Mouse (Mus musculus): ENCODE measurements around the gene Apoh.

The Apoh gene

DNA sequence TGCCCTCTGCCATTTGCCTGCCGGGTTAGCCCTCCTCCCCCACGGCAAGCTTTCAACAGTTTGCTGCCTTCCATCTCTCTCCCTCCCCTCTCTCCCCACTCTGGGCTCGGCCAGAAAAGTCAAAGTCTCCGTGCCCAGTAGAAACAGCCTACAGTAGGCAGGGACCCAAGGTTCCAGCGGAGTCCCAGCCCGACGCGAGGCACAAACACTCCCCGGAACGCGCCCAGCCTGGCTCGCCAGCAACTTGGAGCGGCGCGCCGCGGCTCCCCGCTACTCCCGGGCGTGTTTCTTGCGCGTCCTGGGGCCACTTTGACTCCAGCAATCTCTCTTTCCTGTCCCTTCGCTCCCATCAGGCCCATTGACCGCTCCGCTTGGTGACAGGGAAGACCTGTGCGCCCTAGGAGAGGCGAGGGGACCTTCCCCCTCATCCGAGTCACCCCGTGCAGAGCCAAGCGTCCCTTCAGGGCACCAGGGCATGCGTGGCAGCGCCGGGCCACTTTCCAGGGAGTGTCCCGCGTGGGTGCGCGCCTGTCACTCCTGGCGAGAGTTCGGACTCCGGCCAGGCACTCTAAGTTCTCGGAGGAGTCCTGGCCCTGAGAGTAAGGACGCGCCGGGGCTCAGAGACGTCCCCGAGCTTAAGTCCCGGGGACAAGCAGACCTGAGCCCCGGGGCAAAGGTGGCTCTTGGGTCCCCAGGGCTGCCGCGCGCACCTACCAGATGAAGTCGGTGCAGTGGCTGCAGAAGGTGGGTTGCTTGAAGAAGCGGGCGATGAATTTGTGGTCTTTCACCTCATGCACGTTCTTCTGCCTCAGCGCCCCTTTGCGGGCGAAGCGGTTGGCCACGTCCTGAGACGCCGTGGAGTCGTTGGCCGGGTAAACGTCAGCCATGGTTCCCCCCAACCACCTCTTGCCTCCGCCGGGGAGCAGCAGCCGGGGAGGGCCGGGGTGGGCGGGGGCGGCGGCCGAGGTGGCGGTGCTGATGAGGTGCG lies at the start of gene Apoh:
Gene Apoh (plus strand): TSS at position 574 of the 988 bp plus-strand sequence.
- DNase-seq = peak; percentile 52 to 69

GRCm38 (mm10) chr11:108293843-108294242 lies 49.3 kb upstream of the Apoh start:
- DNase-seq = no peak

- no peak for DNase-seq
Observed at GRCm38 (mm10) chr11:108294305-108294813, 48.8 kb upstream of the Apoh start.

- no peak for DNase-seq
Observed at GRCm38 (mm10) chr11:108295373-108295772, 47.8 kb upstream of the Apoh start.

DNA sequence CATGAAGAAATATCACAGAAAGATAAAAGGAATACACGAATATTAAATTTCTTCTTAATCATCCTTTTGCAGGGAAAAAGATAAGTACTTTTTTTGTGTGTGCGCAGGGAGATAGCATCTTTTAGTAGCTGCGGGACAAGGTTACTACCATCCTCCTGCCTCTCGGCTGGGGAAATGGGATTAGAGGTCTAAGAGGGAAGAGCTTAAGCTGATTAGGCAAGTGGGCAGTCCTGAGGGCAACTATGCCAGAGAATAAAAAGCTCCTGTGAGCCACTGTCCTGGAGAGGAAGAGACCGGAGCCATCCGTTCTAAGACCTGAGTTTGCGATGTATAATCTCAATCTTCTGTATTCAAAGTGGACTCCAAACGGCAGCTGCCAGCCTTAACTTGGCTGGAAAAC lies 45.2 kb upstream of the Apoh start:
- DNase-seq = no peak

DNA sequence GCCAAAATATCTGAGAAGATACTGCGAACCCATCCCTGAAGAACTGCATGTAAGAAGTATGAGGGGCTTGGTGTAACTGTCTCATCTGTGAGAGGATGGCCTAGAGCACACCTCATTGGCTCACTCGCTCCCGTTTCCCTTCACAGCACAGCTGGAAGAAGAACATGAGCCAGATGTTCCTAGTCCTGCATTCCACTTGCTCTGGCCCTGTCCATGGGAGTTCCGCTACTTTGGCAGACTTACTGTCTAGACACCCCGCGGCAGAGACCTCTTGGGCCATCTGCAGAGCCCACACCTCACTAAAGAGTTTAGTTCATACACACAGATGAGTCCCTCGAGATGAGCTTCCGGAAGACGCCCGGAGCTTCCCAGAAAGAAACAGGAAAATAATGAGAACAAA lies 43.2 kb upstream of the Apoh start:
- DNase-seq = no peak

- DNase-seq = peak; percentile 20 to 22
Observed at GRCm38 (mm10) chr11:108300443-108300842, 42.7 kb upstream of the Apoh start.

DNA sequence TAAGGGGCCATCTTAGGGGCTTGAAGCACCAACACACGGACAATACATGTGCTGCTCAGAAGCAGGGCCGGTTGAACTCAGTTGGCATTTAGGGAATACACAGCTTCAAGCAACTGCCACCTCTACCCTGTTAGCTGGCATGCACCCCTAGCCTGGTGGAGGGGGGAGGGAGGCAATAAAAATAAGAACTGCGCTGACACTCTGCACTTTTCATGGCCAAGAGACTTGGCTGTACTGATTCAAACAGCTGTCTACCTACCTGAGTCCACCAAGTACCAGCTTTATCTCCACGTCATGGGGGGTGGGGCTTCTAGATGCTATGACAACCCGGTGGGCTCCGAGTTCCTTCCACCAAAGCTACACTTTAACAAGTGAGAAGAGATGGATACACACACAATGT lies 42.1 kb upstream of the Apoh start:
- DNase-seq = no peak

- no peak for DNase-seq
Observed at GRCm38 (mm10) chr11:108301796-108302490, 41.2 kb upstream of the Apoh start.

GRCm38 (mm10) chr11:108303787-108304186 lies 39.4 kb upstream of the Apoh start:
- DNase-seq = no peak

- no peak for DNase-seq
Observed at GRCm38 (mm10) chr11:108307258-108307657, 35.9 kb upstream of the Apoh start.

- DNase-seq = no peak
Observed at GRCm38 (mm10) chr11:108308253-108308652, 34.9 kb upstream of the Apoh start.

DNA sequence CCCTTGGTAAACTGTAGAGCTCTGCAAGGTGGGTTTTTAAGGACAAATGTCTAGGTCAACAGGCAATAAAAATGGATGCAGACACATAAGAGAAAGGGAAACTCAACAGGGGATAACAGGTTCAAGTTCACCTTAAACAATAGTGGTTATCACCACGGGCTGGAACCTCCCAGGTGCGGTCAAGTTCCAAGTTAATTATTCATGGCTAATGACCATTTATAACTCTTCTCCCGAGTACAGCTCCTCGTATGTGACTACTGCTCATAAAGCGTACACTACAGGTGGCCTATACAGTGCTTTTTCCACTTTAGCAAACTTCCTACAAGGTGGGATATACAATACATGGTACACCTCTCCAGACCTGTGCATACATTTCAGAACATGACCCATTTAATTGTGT lies 33.4 kb upstream of the Apoh start:
- DNase-seq = no peak

DNA sequence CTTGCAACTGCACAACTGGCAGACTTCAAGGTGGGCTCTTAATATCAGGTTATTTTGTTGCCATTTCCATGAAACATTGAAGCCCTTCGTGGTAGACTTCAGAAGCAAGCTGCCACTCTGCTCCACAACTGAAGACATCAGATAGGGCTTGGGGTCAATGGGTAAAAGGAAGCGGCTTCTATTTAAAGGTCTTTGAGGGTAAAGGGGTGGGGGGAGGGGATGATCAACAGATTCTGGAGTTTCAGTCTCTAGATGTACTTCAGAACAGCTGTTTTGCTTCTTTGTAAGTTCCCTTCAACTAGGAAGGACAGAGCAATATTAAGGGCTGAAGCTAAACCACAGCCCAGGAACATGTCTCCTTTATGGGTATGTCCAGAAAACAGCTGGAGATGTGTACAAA lies 31.2 kb upstream of the Apoh start:
- no peak for DNase-seq

DNA sequence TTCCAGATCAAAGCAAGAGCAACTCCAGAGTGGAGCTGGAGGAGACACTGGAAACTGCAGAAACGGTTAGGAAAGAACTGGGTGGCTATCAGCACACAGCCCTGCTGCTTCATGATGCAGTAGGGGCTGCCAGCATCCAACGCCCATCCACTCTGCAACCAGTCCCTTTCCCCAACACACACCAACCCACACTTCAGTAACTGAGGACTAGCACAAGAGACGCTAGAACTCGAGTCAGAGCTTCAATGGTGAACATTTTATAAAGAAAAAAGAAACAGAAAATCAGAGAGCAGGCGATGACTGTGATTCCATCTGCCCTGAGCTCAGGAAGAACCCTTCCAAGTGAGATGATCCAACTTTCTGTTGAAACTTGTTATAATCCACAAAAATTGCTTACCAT lies 30.6 kb upstream of the Apoh start:
- DNase-seq = no peak

DNA sequence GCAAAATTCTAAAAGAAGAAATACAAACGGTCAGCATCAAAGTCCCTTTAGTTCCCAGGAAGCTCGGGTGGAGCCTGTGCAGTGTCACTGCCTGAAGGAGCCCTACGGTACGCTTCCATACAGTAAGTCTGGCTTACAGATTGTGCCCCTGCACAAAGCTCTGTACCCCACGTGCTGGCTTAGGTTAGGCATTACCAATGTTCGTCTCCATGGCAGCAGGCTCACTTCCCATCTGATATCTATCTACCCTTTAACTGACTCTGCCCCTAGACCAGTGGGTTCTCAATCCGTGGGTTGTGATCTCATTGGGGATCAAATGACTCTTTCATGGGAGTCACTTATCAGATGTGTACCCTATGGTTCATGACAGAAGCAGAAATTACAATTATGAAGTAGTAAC lies 27.4 kb upstream of the Apoh start:
- DNase-seq = no peak

DNA sequence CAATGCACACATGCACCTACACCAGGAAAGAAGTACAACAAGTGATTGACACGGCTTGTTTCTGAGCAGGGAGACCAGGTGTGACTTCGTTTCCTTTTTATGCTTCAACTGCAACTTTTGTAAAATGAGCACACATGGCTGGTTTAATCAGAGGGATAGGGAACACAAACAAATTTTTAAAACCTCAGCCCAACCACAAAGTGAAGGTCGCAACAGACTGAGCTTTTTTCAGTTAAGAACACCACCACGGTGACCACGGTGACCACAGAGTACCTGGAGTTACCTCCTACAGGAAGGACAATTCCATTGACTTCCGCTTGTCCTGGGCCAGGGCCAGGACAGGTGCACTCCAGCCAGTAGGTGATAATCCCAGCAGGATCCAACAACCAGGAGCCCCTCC lies 25.3 kb upstream of the Apoh start:
- no peak for DNase-seq

DNA sequence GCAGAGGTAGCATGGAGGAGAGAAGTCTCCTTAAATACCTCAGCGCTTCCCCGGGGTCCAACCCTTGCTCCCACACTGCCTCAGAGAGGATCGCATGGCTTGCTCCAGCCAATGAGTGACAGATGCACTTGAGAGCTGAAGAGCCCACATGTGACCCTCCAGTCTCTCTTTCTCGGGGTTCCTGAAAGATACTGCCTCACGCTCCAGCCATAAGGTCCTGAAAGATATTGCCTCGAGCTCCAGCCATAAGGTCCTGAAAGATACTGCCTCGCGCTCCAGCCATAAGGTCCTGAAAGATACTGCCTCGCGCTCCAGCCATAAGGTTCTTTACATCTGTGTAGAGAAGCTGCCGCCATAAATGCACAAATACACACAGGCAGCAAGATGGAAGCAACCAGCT lies 24.0 kb upstream of the Apoh start:
- no peak for DNase-seq

DNA sequence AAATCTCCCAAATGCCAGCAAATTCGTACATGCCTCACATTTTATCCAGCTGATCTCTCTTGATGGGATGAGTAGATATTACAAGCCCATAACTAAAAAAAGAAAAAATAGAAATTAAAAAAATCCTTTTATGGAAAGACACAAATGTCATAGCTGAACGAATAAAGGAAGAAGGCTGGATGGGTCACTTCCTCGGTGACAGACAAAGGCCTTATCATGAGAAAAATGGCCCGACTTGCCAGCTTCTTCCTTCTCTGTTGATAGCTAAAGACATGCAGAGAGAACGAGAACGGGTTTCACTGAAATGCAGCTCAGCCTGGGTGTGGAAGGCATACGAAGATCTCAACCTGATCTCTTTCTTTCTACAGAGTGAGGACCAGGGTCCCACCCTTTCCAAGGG lies 22.6 kb upstream of the Apoh start:
- no peak for DNase-seq

GRCm38 (mm10) chr11:108322156-108322555 lies 21.0 kb upstream of the Apoh start:
- no peak for DNase-seq

GRCm38 (mm10) chr11:108325943-108326342 lies 17.2 kb upstream of the Apoh start:
- DNase-seq = no peak

DNA sequence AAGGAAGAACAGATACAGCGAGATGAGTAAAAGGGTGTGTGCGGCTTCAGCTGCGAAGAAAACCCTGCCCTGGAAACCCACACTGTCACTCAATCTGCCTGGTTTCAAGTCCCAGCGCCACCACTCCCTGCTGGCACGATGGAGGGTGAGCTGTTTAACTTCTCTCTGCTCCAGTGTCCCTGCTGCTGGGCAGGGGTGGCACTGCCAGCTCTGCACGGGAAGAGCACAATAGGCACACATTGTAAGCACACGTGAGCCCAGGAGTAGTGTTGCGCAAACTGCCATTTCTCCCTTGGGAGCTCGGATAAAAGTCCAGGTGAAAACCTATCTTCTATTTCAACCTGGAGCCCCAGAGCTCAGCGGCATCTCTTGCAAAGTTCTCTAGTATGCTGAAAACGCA lies 12.3 kb upstream of the Apoh start:
- DNase-seq = no peak

DNA sequence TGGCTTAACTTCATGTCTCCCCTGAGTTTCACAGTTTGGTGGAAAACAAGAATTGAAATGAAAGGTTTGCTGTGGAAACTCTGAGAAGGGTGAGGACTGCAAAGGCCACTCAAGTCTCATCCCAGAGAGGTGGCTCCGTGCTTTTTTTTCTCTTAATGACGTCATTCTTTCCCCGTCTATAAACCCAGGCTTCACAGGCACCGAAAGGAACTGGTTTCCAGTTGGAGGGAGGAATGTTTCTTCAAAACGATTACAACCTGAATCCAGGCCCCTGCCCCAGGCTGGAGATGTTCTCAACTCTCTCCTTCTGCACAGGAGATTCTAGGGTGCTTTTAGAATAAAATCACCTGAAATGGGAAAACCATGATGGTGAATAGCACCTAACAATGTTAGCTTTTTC lies 10.1 kb upstream of the Apoh start:
- no peak for DNase-seq

All from cerebellum, adult 18-20 months (tissue).